Mouse (Mus musculus): ENCODE data around the gene Gm8978. TPM values are rescaled to one million over a fixed set of nuclear protein-coding genes. Genes with fewer than 3 reads are reported as not detected.
"Not testable (repeated sequence)": the region's sequence is repeated elsewhere in the genome, so short reads cannot be mapped to it uniquely, and the experiment has no call there.

The Gm8978 gene
- polyA plus RNA-seq (2012; rRNA removed), result not detected in 2 replicates

DNA sequence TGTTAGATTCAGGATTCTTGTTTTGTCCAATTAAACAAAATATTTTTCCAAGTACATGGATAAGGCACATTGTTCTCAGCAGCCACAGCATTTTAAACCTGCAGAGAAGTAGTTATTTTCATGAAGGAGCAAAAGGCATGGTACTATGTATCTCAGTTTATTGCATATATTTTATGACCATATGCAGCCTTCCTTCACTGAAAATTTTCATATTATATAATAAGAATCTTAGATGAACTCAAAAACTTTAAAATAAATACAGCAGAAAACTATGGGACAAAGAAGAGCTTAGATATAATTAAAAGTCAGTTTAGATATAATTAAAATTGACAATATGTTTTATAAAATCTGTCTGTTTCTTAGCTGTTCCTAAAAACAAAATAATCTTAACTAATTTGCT is at the start of gene Gm8978:
Gene Gm8978 (minus strand): TSS at position 101 of the 400 bp plus-strand sequence.
- not testable (repeated sequence) for H3K36me3 ChIP-seq (ENCODE audit: control insufficient read depth, insufficient read depth, low read length); H3K4me3 ChIP-seq (ENCODE audit: extremely low read depth, insufficient read depth, insufficient read length); H3K27ac ChIP-seq (ENCODE audit: insufficient read depth, low read length); DNase-seq (ENCODE audit: low read depth in 1 of 2, low spot score in 2 of 2); H3K27me3 ChIP-seq (ENCODE audit: control insufficient read depth, insufficient read depth, low read length); H3K4me1 ChIP-seq (ENCODE audit: control insufficient read depth, insufficient read depth, insufficient read length)

DNA sequence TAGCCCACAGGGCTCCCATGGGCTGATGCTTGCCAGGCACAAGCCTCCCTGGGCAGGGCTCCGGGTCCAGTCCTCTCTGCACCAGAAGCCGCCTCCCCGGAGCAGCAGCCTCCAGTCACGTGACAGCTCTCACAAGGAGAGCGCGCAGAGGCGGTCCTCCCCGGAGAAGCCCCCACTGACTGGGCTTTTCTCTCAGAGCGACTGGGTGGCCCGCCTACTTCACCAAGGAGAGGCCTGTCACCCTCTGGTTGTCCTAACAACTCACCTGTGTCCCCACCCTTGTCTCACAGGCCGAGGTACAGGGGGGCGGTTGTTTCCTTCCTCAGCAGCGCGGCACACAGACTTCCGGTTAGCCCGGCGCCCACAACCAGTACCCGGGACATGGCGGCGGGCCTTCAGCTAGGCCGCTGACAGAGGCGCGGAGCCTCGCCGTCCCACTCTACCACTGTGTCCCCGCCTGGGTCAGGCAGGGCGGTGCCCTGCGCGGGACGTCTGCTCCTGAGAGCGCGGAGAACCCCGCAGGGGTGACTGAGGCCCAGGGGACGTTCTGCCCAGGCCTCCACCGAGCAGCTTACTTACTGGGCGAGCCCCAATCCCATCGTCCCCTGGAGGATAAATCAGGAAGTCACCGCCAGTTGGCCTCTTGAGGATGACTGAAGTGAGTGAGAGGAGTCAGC is 35.3 kb downstream of the Gm8978 start:
- H3K4me1 ChIP-seq (ENCODE audit: control insufficient read depth, insufficient read depth, insufficient read length); H3K36me3 ChIP-seq (ENCODE audit: control insufficient read depth, insufficient read depth, low read length); H3K27me3 ChIP-seq (ENCODE audit: control insufficient read depth, insufficient read depth, low read length): not testable (repeated sequence)
- 6% methylated on average over 10 of the region's 38 CpGs for WGBS
- DNase-seq (ENCODE audit: low read depth in 1 of 2, low spot score in 2 of 2), result peak; percentile 34 to 35
- Histone ChIP-seq H3K4me3 (ENCODE audit: extremely low read depth, insufficient read depth, insufficient read length) (peak overlapping the region; percentile 62), H3K27ac (ENCODE audit: insufficient read depth, low read length) (peak overlapping the region; percentile 35)

DNA sequence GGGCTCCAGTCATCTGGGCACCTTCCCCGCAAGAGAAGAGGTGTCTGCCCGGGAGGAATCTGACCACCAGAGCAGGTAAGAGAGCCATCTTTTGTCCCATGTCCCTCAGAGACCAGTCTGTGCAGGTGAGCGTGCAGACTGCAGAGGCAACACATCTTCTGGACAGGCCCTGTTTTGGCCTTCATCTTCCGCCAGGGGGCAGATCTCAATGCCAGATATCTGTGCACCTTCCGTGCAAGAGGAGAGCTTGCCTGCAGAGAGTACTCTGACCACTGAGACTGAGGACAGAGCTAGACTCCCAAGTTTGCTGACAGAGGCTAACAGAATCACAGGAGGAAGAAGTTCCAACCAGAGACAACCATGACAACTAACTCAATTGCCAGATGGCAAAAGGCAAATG is 56.5 kb downstream of the Gm8978 start:
- not testable (repeated sequence) for H3K36me3 ChIP-seq (ENCODE audit: control insufficient read depth, insufficient read depth, low read length); H3K4me1 ChIP-seq (ENCODE audit: control insufficient read depth, insufficient read depth, insufficient read length); DNase-seq (ENCODE audit: low read depth in 1 of 2, low spot score in 2 of 2); H3K27me3 ChIP-seq (ENCODE audit: control insufficient read depth, insufficient read depth, low read length); H3K4me3 ChIP-seq (ENCODE audit: extremely low read depth, insufficient read depth, insufficient read length); H3K27ac ChIP-seq (ENCODE audit: insufficient read depth, low read length)
- 90% methylated on average over 5 of the region's 5 CpGs for WGBS

Other genes starting within 250 kb of the Gm8978 start
- 0.34 and 0.63 TPM in 2 replicates for gene Rnls, start 233.0 kb downstream of the Gm8978 start, polyA plus RNA-seq (2012; rRNA removed)
- gene Lipo4, start 107.5 kb downstream of the Gm8978 start, polyA plus RNA-seq (2012; rRNA removed), result not detected in 2 replicates
- not detected in 2 replicates for gene Lipo2, start 126.1 kb upstream of the Gm8978 start, polyA plus RNA-seq (2012; rRNA removed)
- gene Lipo3, start 136.7 kb upstream of the Gm8978 start, polyA plus RNA-seq (2012; rRNA removed), result 1.5 and 1.8 TPM in 2 replicates
- not detected in 2 replicates for gene Lipo1, start 162.2 kb upstream of the Gm8978 start, polyA plus RNA-seq (2012; rRNA removed)

All from spleen, adult 2 months (tissue).